Mouse (Mus musculus) C2C12 (cell line): ENCODE measurements at regions not wholly inside any gene's neighbourhood (a gene's known extent, or its start where the extent isn't known, plus 50 kb on each side); places are given as distances from the start of the nearest gene placed in this dataset.

Source experiments
- CEBPB ChIP-seq: IDR thresholded peaks from one replicate; pipeline ENCODE4 v1.6.1; 2011; ENCODE audit warnings: low read depth, mild to moderate bottlenecking, control low read depth, moderate library complexity
- CTCF ChIP-seq: IDR thresholded peaks from one replicate; pipeline ENCODE4 v1.5.1; 2011; ENCODE audit not compliant: control insufficient read depth, insufficient read depth, insufficient read length
- MAX ChIP-seq: IDR thresholded peaks from one replicate; pipeline ENCODE4 v1.6.1; 2011; ENCODE audit warnings: mild to moderate bottlenecking, control low read depth
- MYOD1 ChIP-seq: IDR thresholded peaks from one replicate; pipeline ENCODE4 v1.6.1; 2011; ENCODE audit warnings: low read depth; ENCODE audit not compliant: control insufficient read depth, insufficient read length
- USF1 ChIP-seq: IDR thresholded peaks from one replicate; pipeline ENCODE4 v1.6.1; 2011; ENCODE audit warnings: low read depth, mild to moderate bottlenecking, control low read depth, moderate library complexity

DNA sequence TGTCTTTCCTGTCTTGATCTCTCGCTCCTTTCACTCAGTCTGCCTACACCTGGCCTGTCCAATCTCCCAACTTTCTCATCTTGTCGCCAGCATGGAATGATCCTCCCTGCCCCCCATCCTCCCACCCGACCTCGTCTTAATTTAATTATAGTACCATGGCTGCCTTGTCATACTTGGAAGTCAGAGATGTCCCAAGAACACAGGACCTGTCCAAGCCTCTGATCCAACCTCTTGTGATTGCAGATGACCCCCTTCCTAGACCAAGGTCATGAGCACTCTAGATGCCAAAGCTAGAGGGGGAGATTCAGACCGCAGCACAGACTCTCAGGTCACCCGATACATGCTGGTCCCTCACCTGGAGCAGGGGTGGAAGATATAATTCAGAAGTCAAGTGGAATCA is 232.3 kb downstream of the Prex1 start:
- TF ChIP-seq USF1 (no peak), CTCF (no peak), MAX (no peak), CEBPB (no peak), MYOD1 (no peak)
